Mouse (Mus musculus): Measurements from ENCODE around the gene Slc25a19.

DNA sequence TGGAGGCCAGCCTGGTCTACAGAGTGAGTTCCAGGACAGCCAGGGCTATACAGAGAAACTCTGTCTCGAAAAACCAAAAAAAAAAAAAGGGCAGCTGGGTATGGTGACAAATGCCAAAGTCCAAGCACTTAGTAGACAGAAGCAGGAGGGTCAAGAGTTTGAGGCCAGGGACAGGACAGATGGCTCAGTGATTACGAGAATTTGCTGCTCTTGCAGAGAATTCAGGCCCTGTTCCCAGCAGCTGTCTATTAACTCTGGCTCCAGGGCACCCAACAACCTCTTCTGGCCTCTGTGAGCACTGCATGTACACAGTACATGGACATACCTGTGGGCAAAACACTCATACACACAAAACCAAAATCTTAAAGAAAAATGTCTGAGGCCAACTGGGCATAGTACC is 10.1 kb downstream of the Slc25a19 start:
- no peak for TF ChIP-seq CTCF (IDR thresholded peaks at IDR 0.05; ENCODE audit: borderline replicate concordance, insufficient read depth, low read length)
- no peak for TF ChIP-seq POLR2A (IDR thresholded peaks at IDR 0.05; ENCODE audit: low read depth, low read length)
